ENCODE assay signal across 26 mouse cellular contexts in the genomic region with DNA sequence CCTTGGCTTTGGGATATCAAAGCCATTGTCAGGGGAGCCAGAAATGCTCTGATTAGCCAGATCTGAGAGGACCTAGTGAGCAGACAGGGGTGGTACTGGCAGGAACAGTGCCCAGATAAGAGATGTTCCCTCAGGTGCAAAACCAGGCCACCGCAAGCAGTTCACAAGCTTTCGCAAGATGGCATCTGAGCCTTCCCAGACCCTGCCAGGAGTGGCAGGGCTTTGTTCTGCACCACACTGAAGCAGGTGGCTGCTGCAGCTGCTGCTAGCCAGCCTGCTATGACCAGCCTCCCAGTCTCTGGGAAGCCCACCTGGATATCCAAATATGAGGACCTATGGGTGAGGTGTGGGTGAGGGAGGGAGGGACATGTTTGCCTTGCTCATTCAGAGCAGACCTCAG. TPM values are rescaled to one million over a fixed set of nuclear protein-coding genes. Genes with fewer than 3 reads are reported as not detected.
A peak's percentile ranks its signal among the peaks of the same experiment; 100 is the strongest.
DNase-seq lines count a peak whose midpoint lies in the region; ATAC-seq and TF ChIP-seq lines count a peak whose summit lies in the region.
"Had no signal": no experiment of that assay in that cellular context is flagged by ENCODE, and none has a peak within 500 bp of the region (broad histone marks: within the 10 kb centered on the region; RNA-seq: fewer than 3 reads in every experiment).

No protein-coding gene starts in this region.

- no peak for DNase-seq in hindbrain, embryonic 10.5 days (ENCODE audit: low spot score)
- no peak for DNase-seq in hindbrain, postnatal 0 days (ENCODE audit: low spot score)
- peak; percentile 71 to 78 for DNase-seq in thymus, adult 18-20 months
- DNase-seq in thymus, postnatal 36 days, result peak; percentile 68 to 84
- no peak for DNase-seq in gastrocnemius, postnatal 36 days
- no peak for DNase-seq in spleen, postnatal 10 days (ENCODE audit: low spot score in 2 of 2)
- DNase-seq: adrenal gland, postnatal 36 days; B cell, adult 2 months; cerebellum, adult 11 months; cerebellum, adult 9-11 months; kidney, adult 9 months; kidney, postnatal 14 days; liver, postnatal 0 days had no signal

- WGBS in hindbrain, embryonic 15.5 days, result 82% methylated on average over 2 of the region's 2 CpGs
- 94% methylated on average over 2 of the region's 2 CpGs for WGBS in hindbrain, embryonic 10.5 days
- WGBS in hindbrain, postnatal 0 days, result 95% methylated on average over 2 of the region's 2 CpGs

- H3K9me3 ChIP-seq in hindbrain, embryonic 15.5 days, result no peaks in the 10 kb centered on the region
- no peaks in the 10 kb centered on the region for H3K9me3 ChIP-seq in hindbrain, embryonic 10.5 days
- H3K9me3 ChIP-seq in hindbrain, postnatal 0 days (ENCODE audit: low read length), result no peaks in the 10 kb centered on the region
- H3K9me3 ChIP-seq: embryonic facial prominence, embryonic 12.5 days; forebrain, embryonic 12.5 days; G1E; heart, embryonic 15.5 days; limb, embryonic 12.5 days had no signal

- H3K4me1 ChIP-seq in hindbrain, embryonic 15.5 days (replicated peaks), result peaks cover 10% of the 10 kb centered on the region
- H3K4me1 ChIP-seq in hindbrain, embryonic 10.5 days (replicated peaks), result peaks cover 18% of the 10 kb centered on the region
- H3K4me1 ChIP-seq in hindbrain, postnatal 0 days (ENCODE audit: insufficient read depth, low read length), result no peaks in the 10 kb centered on the region

- H3K9ac ChIP-seq in hindbrain, embryonic 15.5 days, result no peak overlapping the region
- H3K9ac ChIP-seq in hindbrain, postnatal 0 days (replicated peaks; ENCODE audit: low read length), result no peak overlapping the region
- H3K9ac ChIP-seq: embryonic facial prominence, embryonic 12.5 days; forebrain, embryonic 12.5 days; heart, embryonic 15.5 days; limb, embryonic 12.5 days; liver, postnatal 0 days had no signal

- H3K27me3 ChIP-seq in hindbrain, embryonic 15.5 days, result no peaks in the 10 kb centered on the region
- peaks cover 22% of the 10 kb centered on the region for H3K27me3 ChIP-seq in hindbrain, embryonic 10.5 days (ENCODE audit: insufficient read depth, poor library complexity, severe bottlenecking)
- no peaks in the 10 kb centered on the region for H3K27me3 ChIP-seq in hindbrain, postnatal 0 days (ENCODE audit: insufficient read depth, low read length)
- H3K27me3 ChIP-seq: embryonic facial prominence, embryonic 12.5 days; heart, embryonic 15.5 days; Patski had no signal

- no peak for TF ChIP-seq CTCF in hindbrain, postnatal 0 days (IDR thresholded peaks at IDR 0.05; ENCODE audit: low read depth)

- no peak for ATAC-seq in hindbrain, embryonic 15.5 days (ENCODE audit: low FRiP score, low read depth)
- ATAC-seq in hindbrain, postnatal 0 days, result no peak; the same call in 1 of the 2 replicates
- ATAC-seq: intestine, embryonic 16.5 days; liver, postnatal 0 days; lung, postnatal 0 days; Patski had no signal

- H3K27ac ChIP-seq in hindbrain, embryonic 15.5 days (replicated peaks), result peak overlapping the region; percentile 30; the same call in 1 of the 2 replicates
- H3K27ac ChIP-seq in hindbrain, embryonic 10.5 days, result no peak overlapping the region; the same call in 1 of the 2 replicates
- peak overlapping the region; percentile 2; the same call in 1 of the 2 replicates for H3K27ac ChIP-seq in hindbrain, postnatal 0 days
- H3K27ac ChIP-seq: embryonic facial prominence, embryonic 12.5 days; forebrain, embryonic 12.5 days; heart, embryonic 15.5 days; layer of hippocampus, adult 2 months; limb, embryonic 12.5 days; macrophage had no signal

- no peak overlapping the region for H3K4me2 ChIP-seq in hindbrain, embryonic 15.5 days
- no peak overlapping the region for H3K4me2 ChIP-seq in hindbrain, postnatal 0 days (ENCODE audit: low read depth, low read length)
- H3K4me2 ChIP-seq: embryonic facial prominence, embryonic 12.5 days; forebrain, embryonic 12.5 days; heart, embryonic 15.5 days; limb, embryonic 12.5 days; liver, embryonic 11.5 days had no signal

- no peak overlapping the region for H3K4me3 ChIP-seq in hindbrain, embryonic 15.5 days
- no peak overlapping the region for H3K4me3 ChIP-seq in hindbrain, embryonic 10.5 days
- H3K4me3 ChIP-seq in hindbrain, postnatal 0 days (ENCODE audit: low read length), result no peak overlapping the region
- H3K4me3 ChIP-seq: embryonic facial prominence, embryonic 12.5 days; forebrain, embryonic 12.5 days; heart, embryonic 15.5 days; layer of hippocampus, adult 2 months; limb, embryonic 12.5 days had no signal

- intact Hi-C loops in gastrocnemius, postnatal 36 days (cut with DNase I), result no loop called here

- H3K36me3 ChIP-seq in hindbrain, embryonic 15.5 days, result no peaks in the 10 kb centered on the region
- peaks cover 9% of the 10 kb centered on the region for H3K36me3 ChIP-seq in hindbrain, embryonic 10.5 days
- no peaks in the 10 kb centered on the region for H3K36me3 ChIP-seq in hindbrain, postnatal 0 days (ENCODE audit: insufficient read depth, low read length)
- H3K36me3 ChIP-seq: embryonic facial prominence, embryonic 12.5 days; forebrain, embryonic 12.5 days; G1E; heart, embryonic 15.5 days; limb, embryonic 12.5 days had no signal

RNA-seq across cellular contexts. Expression of a gene that starts 10.1 kb away (rescaled TPM):
- polyA plus RNA-seq in hindbrain, embryonic 15.5 days (2015; fragmentation: Nextera tagmentation; extraction: Ambion mirVana), result 6.0 and 6.8 TPM in 2 replicates
- 15.6 and 15.7 TPM in 2 replicates for polyA plus RNA-seq in hindbrain, embryonic 10.5 days (2016; fragmentation: Nextera tagmentation; extraction: Ambion mirVana)
- 6.2 and 7.6 TPM in 2 replicates for total RNA-seq in hindbrain, postnatal 0 days (2014; rRNA removed)
- polyA plus RNA-seq in hindbrain, postnatal 0 days (2015; fragmentation: Nextera tagmentation; extraction: Ambion mirVana), result 9.9 and 10.4 TPM in 2 replicates
- total RNA-seq in gastrocnemius, postnatal 36 days (2021), result 10 to 100 TPM in 1 of 2 experiments, 1 to 10 TPM in 1; 9.8 to 11.4 TPM

RNA-seq across cellular contexts. Expression of a gene that starts 32.2 kb away (rescaled TPM):
- 98.3 and 110 TPM in 2 replicates for polyA plus RNA-seq in hindbrain, embryonic 15.5 days (2015; fragmentation: Nextera tagmentation; extraction: Ambion mirVana)
- 74.3 and 86.9 TPM in 2 replicates for polyA plus RNA-seq in hindbrain, embryonic 10.5 days (2016; fragmentation: Nextera tagmentation; extraction: Ambion mirVana)
- 39.9 and 56.5 TPM in 2 replicates for total RNA-seq in hindbrain, postnatal 0 days (2014; rRNA removed)
- polyA plus RNA-seq in hindbrain, postnatal 0 days (2015; fragmentation: Nextera tagmentation; extraction: Ambion mirVana), result 99.7 and 102 TPM in 2 replicates
- 10 to 100 TPM; 10.9 to 12.6 TPM for total RNA-seq in gastrocnemius, postnatal 36 days (2021)

RNA-seq across cellular contexts. Expression of a gene that starts 32.6 kb away (rescaled TPM):
- 15.4 and 16.1 TPM in 2 replicates for polyA plus RNA-seq in hindbrain, embryonic 15.5 days (2015; fragmentation: Nextera tagmentation; extraction: Ambion mirVana)
- polyA plus RNA-seq in hindbrain, embryonic 10.5 days (2016; fragmentation: Nextera tagmentation; extraction: Ambion mirVana), result 6.5 and 13.1 TPM in 2 replicates
- total RNA-seq in hindbrain, postnatal 0 days (2014; rRNA removed), result 42.3 and 44.9 TPM in 2 replicates
- 7.2 TPM in 2 replicates for polyA plus RNA-seq in hindbrain, postnatal 0 days (2015; fragmentation: Nextera tagmentation; extraction: Ambion mirVana)
- total RNA-seq in gastrocnemius, postnatal 36 days (2021), result under 1 TPM in 1 of 2 experiments, not detected in 1; 0.10 TPM
- total RNA-seq: hematopoietic stem cell, adult 5-6 weeks had no signal
- polyA plus RNA-seq: G1E; heart, embryonic 15.5 days; macrophage had no signal

RNA-seq across cellular contexts. Expression of a gene that starts 54.0 kb away (rescaled TPM):
- polyA plus RNA-seq in hindbrain, embryonic 15.5 days (2015; fragmentation: Nextera tagmentation; extraction: Ambion mirVana), result 21.7 and 21.8 TPM in 2 replicates
- 11.0 and 15.6 TPM in 2 replicates for polyA plus RNA-seq in hindbrain, embryonic 10.5 days (2016; fragmentation: Nextera tagmentation; extraction: Ambion mirVana)
- 23.7 and 36.3 TPM in 2 replicates for total RNA-seq in hindbrain, postnatal 0 days (2014; rRNA removed)
- 23.8 and 24.0 TPM in 2 replicates for polyA plus RNA-seq in hindbrain, postnatal 0 days (2015; fragmentation: Nextera tagmentation; extraction: Ambion mirVana)
- 10 to 100 TPM; 32.7 to 33.5 TPM for total RNA-seq in gastrocnemius, postnatal 36 days (2021)

RNA-seq across cellular contexts. Expression of a gene that starts 59.1 kb away (rescaled TPM):
- 18.0 and 22.1 TPM in 2 replicates for polyA plus RNA-seq in hindbrain, embryonic 15.5 days (2015; fragmentation: Nextera tagmentation; extraction: Ambion mirVana)
- polyA plus RNA-seq in hindbrain, embryonic 10.5 days (2016; fragmentation: Nextera tagmentation; extraction: Ambion mirVana), result 28.1 and 30.0 TPM in 2 replicates
- 46.0 and 52.4 TPM in 2 replicates for total RNA-seq in hindbrain, postnatal 0 days (2014; rRNA removed)
- polyA plus RNA-seq in hindbrain, postnatal 0 days (2015; fragmentation: Nextera tagmentation; extraction: Ambion mirVana), result 9.3 and 10.6 TPM in 2 replicates
- 1 to 10 TPM; 5.6 to 9.6 TPM for total RNA-seq in gastrocnemius, postnatal 36 days (2021)

Comparison
In these comparisons a context has a peak if more than half of its experiments do, and no peak if none do; other contexts are left out.
1. DNase-seq: peak in thymus, adult 18-20 months (2 of 2) and thymus, postnatal 36 days (2 of 2); none in hindbrain, embryonic 10.5 days (single experiment), hindbrain, postnatal 0 days (single experiment), gastrocnemius, postnatal 36 days (0 of 2) and spleen, postnatal 10 days (0 of 2).